Mouse (Mus musculus): ENCODE data around the gene Pgap2. TPM values are rescaled to one million over a fixed set of nuclear protein-coding genes. Genes with fewer than 3 reads are reported as not detected.
A peak's percentile ranks its signal among the peaks of the same experiment; 100 is the strongest.

The Pgap2 gene
- polyA plus RNA-seq, 1 experiment from 2014 or later = 48.9 TPM

DNA sequence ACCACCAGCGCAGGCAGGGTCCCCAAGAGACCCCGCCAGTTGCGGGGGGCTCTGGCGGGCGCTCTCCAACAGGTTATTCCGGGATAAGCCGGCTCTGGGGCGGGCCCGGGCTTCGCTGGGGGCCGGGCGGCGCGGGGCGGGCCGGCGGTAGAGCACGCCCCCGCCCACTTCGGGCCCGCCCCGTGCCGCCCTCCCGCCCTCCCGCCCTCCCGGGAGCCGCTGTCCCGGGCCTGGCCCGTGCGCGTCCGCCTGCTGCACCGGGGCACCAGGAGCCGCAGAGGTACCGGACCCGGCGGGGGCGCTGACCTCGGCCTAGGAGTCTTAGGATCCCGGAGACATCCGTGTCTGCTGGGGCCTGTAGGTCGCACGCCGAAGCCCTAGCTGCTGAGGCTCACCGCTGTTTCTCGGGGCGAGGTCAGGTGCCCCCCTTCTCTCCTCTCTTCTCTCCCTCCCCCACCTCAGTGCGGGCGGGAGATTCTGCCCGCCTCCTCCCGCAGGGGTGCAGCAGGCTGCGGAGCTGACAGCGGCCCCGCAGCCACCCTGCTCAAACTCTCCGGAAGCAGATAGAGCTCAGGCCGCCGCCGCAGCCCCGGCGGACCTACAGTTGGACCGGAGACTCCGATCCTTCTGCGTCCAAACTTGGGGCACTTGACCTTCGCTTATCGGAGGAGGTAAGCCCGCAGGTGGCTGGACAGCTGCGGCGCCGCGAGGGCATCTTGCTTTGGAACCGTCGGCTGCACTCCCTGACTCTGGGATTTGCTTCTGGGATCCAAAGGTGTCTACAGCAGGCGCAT lies 57.8 kb downstream of the Pgap2 start, which contains the start of gene Stim1:
Gene Stim1, plus strand, starts transcription at position 206 of the 794 bp plus-strand sequence.
- H3K9me3 ChIP-seq (ENCODE audit: control insufficient read depth, low read length) = no peaks in the 10 kb centered on the region
- no peak within 1 kb of the TSS for H3K27ac ChIP-seq (ENCODE audit: low read depth, low read length)
- H3K27me3 ChIP-seq (ENCODE audit: control insufficient read depth, insufficient read depth, low read length) = peaks cover 8% of the 10 kb centered on the region; the same call in 1 of the 2 replicates
- peak within 1 kb of the TSS; percentile 87 for H3K4me3 ChIP-seq (ENCODE audit: low read depth, low read length)
- peak within 1 kb of the TSS; percentile 95 for H3K4me2 ChIP-seq (ENCODE audit: low read depth)
- peaks cover 2% of the 10 kb centered on the region; the same call in 1 of the 2 replicates for H3K4me1 ChIP-seq (ENCODE audit: control insufficient read depth, insufficient read depth, low read length)
- WGBS = under 1% methylated on average over 48 of the region's 73 CpGs
- ATAC-seq (ENCODE audit: insufficient read depth, low FRiP score, low TSS enrichment) (peak; percentile 76), DNase-seq (ENCODE audit: low spot score) (peak; percentile 58)
- H3K36me3 ChIP-seq (ENCODE audit: control insufficient read depth, insufficient read depth, low read length) = no peaks in the 10 kb centered on the region
- H3K9ac ChIP-seq (ENCODE audit: low read length) = peak within 1 kb of the TSS; percentile 69

DNA sequence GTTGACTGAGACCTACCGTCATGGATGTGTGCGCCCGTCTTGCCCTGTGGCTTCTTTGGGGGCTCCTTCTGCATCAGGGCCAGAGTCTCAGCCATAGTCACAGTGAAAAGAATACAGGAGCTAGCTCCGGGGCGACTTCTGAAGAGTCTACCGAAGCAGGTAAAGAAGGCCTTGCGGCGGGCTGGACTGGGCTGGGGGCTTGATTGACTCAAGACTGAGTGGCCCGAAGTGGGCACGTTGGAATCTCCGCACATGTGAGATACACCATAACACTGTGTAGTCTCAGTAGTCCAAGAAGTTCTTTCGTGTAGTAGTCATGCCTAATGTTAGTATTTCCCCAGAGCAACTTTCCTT lies 58.4 kb downstream of the Pgap2 start:
- no peak overlapping the region for H3K27ac ChIP-seq (ENCODE audit: low read depth, low read length)
- H3K4me3 ChIP-seq (ENCODE audit: low read depth, low read length) = peak overlapping the region; percentile 87
- DNase-seq (ENCODE audit: low spot score) (no peak), ATAC-seq (ENCODE audit: insufficient read depth, low FRiP score, low TSS enrichment) (no peak)
- WGBS = 6% methylated on average over 12 of the region's 12 CpGs
- H3K9ac ChIP-seq (ENCODE audit: low read length) = peak overlapping the region; percentile 69; the same call in 1 of the 2 replicates
- peaks cover 2% of the 10 kb centered on the region; the same call in 1 of the 2 replicates for H3K4me1 ChIP-seq (ENCODE audit: control insufficient read depth, insufficient read depth, low read length)
- peaks cover 8% of the 10 kb centered on the region; the same call in 1 of the 2 replicates for H3K27me3 ChIP-seq (ENCODE audit: control insufficient read depth, insufficient read depth, low read length)
- H3K36me3 ChIP-seq (ENCODE audit: control insufficient read depth, insufficient read depth, low read length) = no peaks in the 10 kb centered on the region
- peak overlapping the region; percentile 95 for H3K4me2 ChIP-seq (ENCODE audit: low read depth)
- H3K9me3 ChIP-seq (ENCODE audit: control insufficient read depth, low read length) = no peaks in the 10 kb centered on the region

DNA sequence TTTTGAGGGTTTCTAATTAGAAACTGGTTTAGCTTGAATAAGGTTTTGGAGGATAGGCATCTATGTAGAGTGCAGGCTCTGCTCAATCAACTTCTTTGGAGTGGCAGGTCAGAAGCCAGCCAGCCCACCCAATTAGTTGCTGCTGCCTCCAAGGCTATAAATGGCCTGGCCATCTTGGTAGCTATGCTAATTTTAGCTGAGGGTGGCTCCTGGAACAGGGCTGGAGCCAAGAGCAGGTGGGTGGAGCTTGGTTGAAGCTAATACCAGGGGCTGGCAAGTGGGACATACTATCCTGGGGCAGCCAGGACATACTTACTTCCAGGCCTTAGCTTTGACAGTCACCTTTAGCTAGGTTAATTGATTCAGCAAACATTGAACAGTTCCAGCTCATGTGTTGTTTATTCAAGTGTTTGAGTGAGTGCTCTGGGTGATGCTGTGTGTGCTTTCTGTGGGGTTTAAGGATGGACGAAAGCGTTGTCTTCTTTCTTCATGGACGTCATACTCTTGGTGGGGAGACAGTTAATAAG lies 62.5 kb downstream of the Pgap2 start:
- peaks cover 8% of the 10 kb centered on the region; the same call in 1 of the 2 replicates for H3K27me3 ChIP-seq (ENCODE audit: control insufficient read depth, insufficient read depth, low read length)
- H3K4me1 ChIP-seq (ENCODE audit: control insufficient read depth, insufficient read depth, low read length) = peaks cover 2% of the 10 kb centered on the region; the same call in 1 of the 2 replicates
- no peak overlapping the region for H3K9ac ChIP-seq (ENCODE audit: low read length)
- no peaks in the 10 kb centered on the region for H3K36me3 ChIP-seq (ENCODE audit: control insufficient read depth, insufficient read depth, low read length)
- ATAC-seq (ENCODE audit: insufficient read depth, low FRiP score, low TSS enrichment) = no peak
- 89% methylated on average over 3 of the region's 3 CpGs for WGBS
- no peak overlapping the region for H3K4me2 ChIP-seq (ENCODE audit: low read depth)
- no peak for DNase-seq (ENCODE audit: low spot score)
- H3K4me3 ChIP-seq (ENCODE audit: low read depth, low read length) = no peak overlapping the region
- no peak overlapping the region for H3K27ac ChIP-seq (ENCODE audit: low read depth, low read length)
- H3K9me3 ChIP-seq (ENCODE audit: control insufficient read depth, low read length) = no peaks in the 10 kb centered on the region

DNA sequence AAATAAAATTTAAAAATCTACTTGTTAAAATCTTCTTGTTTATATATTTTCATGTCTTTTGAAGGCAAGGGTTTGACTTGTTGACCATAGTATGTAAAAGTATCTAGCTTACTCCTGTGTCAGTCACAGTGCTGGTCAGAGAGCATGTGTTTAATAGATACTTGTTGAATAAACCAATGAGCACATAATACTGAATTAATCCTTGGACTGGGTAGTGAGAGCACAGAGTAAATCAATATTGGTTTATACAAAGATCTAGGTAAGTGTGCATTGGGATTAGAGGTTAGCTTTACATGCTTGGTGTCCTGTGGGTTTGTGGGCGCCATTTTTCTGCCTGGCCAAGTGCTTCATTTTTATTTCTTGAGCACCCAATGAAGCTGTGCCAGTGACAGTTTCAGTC lies 71.4 kb downstream of the Pgap2 start:
- DNase-seq (ENCODE audit: low spot score) = no peak
- H3K9ac ChIP-seq (ENCODE audit: low read length) = no peak overlapping the region

DNA sequence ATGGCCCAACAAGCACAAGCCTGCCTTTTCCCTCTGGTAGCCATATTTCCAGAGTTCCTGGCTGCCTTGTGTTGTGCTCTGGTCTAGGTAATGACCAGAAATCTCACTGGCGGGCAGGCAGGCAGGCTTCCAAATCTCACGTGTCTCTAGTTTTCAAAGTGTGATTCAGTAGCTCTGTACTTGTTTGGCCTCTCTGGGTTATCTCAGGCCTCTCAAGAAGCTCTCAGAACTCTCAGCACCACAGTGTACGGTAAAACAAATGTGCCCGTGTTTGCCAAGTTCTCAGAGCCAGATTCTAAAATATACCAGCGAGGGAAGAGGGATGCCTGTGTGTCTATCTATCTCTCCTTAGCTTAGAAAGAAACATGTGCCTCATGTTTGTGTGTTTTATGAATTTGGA lies 72.3 kb downstream of the Pgap2 start:
- no peak for ATAC-seq (ENCODE audit: insufficient read depth, low FRiP score, low TSS enrichment)
- Histone ChIP-seq H3K9ac (ENCODE audit: low read length) (no peak overlapping the region), H3K27me3 (ENCODE audit: control insufficient read depth, insufficient read depth, low read length) (no peaks in the 10 kb centered on the region), H3K4me1 (ENCODE audit: control insufficient read depth, insufficient read depth, low read length) (no peaks in the 10 kb centered on the region), H3K4me3 (ENCODE audit: low read depth, low read length) (no peak overlapping the region), H3K4me2 (ENCODE audit: low read depth) (no peak overlapping the region), H3K36me3 (ENCODE audit: control insufficient read depth, insufficient read depth, low read length) (no peaks in the 10 kb centered on the region), H3K9me3 (ENCODE audit: control insufficient read depth, low read length) (no peaks in the 10 kb centered on the region), H3K27ac (ENCODE audit: low read depth, low read length) (no peak overlapping the region)
- no peak for DNase-seq (ENCODE audit: low spot score)
- WGBS = 89% methylated on average over 5 of the region's 5 CpGs

More for the DNA sequence above, 71.4 kb downstream of the Pgap2 start:
- Histone ChIP-seq H3K36me3 (ENCODE audit: control insufficient read depth, insufficient read depth, low read length) (no peaks in the 10 kb centered on the region), H3K27ac (ENCODE audit: low read depth, low read length) (no peak overlapping the region), H3K27me3 (ENCODE audit: control insufficient read depth, insufficient read depth, low read length) (no peaks in the 10 kb centered on the region), H3K4me3 (ENCODE audit: low read depth, low read length) (no peak overlapping the region), H3K4me1 (ENCODE audit: control insufficient read depth, insufficient read depth, low read length) (no peaks in the 10 kb centered on the region), H3K4me2 (ENCODE audit: low read depth) (no peak overlapping the region), H3K9me3 (ENCODE audit: control insufficient read depth, low read length) (no peaks in the 10 kb centered on the region)
- no peak for ATAC-seq (ENCODE audit: insufficient read depth, low FRiP score, low TSS enrichment)
- WGBS = 85% methylated on average over 1 of the region's 1 CpGs

Other genes with a start within 250 kb of the Pgap2 start
- gene Il18bp, start 191.5 kb upstream of the Pgap2 start, polyA plus RNA-seq (2014; fragmentation: Nextera tagmentation; extraction: Ambion mirVana) = 3.4 TPM in 2 replicates
- gene Rnf121, start 144.7 kb upstream of the Pgap2 start, polyA plus RNA-seq (2014; fragmentation: Nextera tagmentation; extraction: Ambion mirVana) = 28.6 and 28.8 TPM in 2 replicates
- 20.4 and 21.5 TPM in 2 replicates for gene Xndc1, start 144.7 kb upstream of the Pgap2 start, polyA plus RNA-seq (2014; fragmentation: Nextera tagmentation; extraction: Ambion mirVana)
- 1.7 and 2.1 TPM in 2 replicates for gene Xntrpc, start 144.5 kb upstream of the Pgap2 start, polyA plus RNA-seq (2014; fragmentation: Nextera tagmentation; extraction: Ambion mirVana)
- gene Trpc2, start 127.1 kb upstream of the Pgap2 start, polyA plus RNA-seq (2014; fragmentation: Nextera tagmentation; extraction: Ambion mirVana) = not detected in 2 replicates
- 4.8 and 5.0 TPM in 2 replicates for gene Art1, start 108.5 kb upstream of the Pgap2 start, polyA plus RNA-seq (2014; fragmentation: Nextera tagmentation; extraction: Ambion mirVana)
- gene Art5, start 100.7 kb upstream of the Pgap2 start, polyA plus RNA-seq (2014; fragmentation: Nextera tagmentation; extraction: Ambion mirVana) = 3.8 and 4.7 TPM in 2 replicates
- not detected in 2 replicates for gene Chrna10, start 93.4 kb upstream of the Pgap2 start, polyA plus RNA-seq (2014; fragmentation: Nextera tagmentation; extraction: Ambion mirVana)
- 44.5 and 45.9 TPM in 2 replicates for gene Nup98, start within 50 bp of the Pgap2 start, polyA plus RNA-seq (2014; fragmentation: Nextera tagmentation; extraction: Ambion mirVana)
- gene Rhog, start 45.8 kb downstream of the Pgap2 start, polyA plus RNA-seq (2014; fragmentation: Nextera tagmentation; extraction: Ambion mirVana) = 35.1 and 38.8 TPM in 2 replicates
- gene Stim1, start 57.6 kb downstream of the Pgap2 start, polyA plus RNA-seq (2014; fragmentation: Nextera tagmentation; extraction: Ambion mirVana) = 11.0 and 11.2 TPM in 2 replicates
- gene Rrm1, start 231.5 kb downstream of the Pgap2 start, polyA plus RNA-seq (2014; fragmentation: Nextera tagmentation; extraction: Ambion mirVana) = 203 and 211 TPM in 2 replicates